Mouse (Mus musculus) lung, postnatal 0 days (tissue): ENCODE results near the gene Ppp3ca.
A peak's percentile ranks its signal among the peaks of the same experiment; 100 is the strongest.

ENCODE experiments used
- CTCF ChIP-seq: IDR thresholded peaks from 2 replicates; pipeline ENCODE4 v1.5.1; 2016; ENCODE audit warnings: antibody characterized with exemption, mild to moderate bottlenecking
- EP300 ChIP-seq: IDR thresholded peaks from 2 replicates; pipeline ENCODE4 v1.6.1; 2016; ENCODE audit warnings: antibody characterized with exemption, mild to moderate bottlenecking, control low read depth

GRCm38 (mm10) chr3:136738474-136738873 is 68.5 kb downstream of the Ppp3ca start:
- TF ChIP-seq CTCF (no peak), EP300 (peak; percentile 100)
